Mouse (Mus musculus): ENCODE measurements around the gene Pram1. TPM values are rescaled to one million over a fixed set of nuclear protein-coding genes. Genes with fewer than 3 reads are reported as not detected.
"Not testable (repeated sequence)": the region's sequence is repeated elsewhere in the genome, so short reads cannot be mapped to it uniquely, and the experiment has no call there.

Pram1 gene
- under 1 TPM; 0.57 to 0.93 (median 0.91) TPM for polyA plus RNA-seq (2017; shearing (Covaris generic))

DNA sequence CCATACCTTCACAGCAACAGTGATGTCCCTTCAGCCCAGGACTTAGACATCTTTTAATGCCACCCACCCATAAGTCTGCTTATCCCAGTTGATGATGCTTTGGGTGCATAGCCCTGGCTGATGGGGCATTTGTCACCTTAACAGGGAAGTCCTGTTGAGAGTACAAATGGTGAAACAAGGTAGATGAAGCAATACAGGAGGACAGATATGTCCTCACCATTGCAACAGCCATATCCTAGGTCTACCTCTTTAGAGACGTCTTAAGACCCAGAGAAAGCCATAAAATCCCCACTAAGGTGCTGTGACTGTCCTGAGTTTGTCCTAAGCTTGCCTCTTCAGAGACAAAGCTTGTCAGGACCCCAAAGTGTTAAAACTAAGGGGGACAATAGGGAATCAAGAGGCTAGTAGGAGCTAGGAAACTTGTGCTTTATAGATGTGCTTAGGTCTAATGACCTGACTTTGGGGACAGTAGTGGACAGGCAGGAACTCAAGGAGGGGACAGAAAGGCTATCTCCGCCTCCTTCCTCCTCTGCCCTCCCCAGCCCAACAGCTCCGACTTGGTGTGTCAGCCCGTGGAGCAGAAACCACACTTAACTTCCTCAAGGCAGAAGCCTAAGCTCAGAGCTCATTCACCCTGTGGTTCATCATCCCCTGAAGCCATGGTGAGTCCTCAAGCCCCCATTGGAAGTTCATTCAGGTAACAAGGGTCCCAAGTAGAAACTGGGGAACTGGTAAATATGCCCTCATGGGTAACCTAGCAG lies at the start of gene Pram1:
Pram1 (plus strand) TSS at position 541 of the 761 bp plus-strand sequence.
- no peak for ATAC-seq

- no peak for ATAC-seq
Observed at GRCm38 (mm10) chr17:33597271-33597670, 40.6 kb upstream of the Pram1 start.

DNA sequence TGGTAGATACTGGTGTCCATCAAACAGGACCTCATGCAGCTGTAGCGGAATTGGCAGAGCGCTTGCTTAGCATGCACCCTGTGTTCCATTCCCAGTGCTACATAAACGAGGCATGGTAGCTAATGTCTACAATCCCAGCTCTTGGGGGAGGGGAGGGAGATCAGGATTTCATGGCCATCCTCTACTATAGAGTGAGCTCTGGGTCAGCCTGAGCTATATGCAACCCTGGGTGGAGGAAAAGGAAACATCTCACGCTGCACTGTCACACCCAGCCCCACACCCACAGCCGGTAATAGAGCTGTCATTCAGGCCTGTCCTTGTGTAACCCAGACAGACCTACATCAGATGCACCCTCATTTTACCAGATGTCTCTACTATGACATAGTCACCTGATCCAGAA lies 39.4 kb upstream of the Pram1 start:
- ATAC-seq: no peak

GRCm38 (mm10) chr17:33599836-33600475 lies 37.9 kb upstream of the Pram1 start:
- ATAC-seq: no peak

- no peak for ATAC-seq
Observed at GRCm38 (mm10) chr17:33600831-33601230, 37.0 kb upstream of the Pram1 start.

DNA sequence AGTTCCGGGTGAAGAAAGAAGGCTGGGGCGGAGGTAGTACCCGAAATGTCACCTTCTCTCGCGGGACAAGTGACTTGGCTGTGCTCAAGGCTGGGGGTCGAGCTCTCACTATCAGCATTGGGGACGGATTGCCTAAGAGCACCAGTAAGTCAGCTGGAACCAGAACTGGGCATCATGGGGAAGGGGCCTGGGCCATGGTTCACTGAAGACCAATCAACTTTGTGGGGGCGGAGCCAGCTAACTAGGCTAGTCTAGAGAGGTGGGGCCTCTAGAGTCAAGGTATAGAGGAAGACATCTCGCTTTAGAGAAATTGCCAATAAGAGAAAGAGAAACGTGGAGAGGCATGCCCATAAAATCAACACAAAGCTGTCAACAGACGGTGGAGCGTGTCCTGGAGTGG lies 35.9 kb upstream of the Pram1 start:
- no peak for ATAC-seq

DNA sequence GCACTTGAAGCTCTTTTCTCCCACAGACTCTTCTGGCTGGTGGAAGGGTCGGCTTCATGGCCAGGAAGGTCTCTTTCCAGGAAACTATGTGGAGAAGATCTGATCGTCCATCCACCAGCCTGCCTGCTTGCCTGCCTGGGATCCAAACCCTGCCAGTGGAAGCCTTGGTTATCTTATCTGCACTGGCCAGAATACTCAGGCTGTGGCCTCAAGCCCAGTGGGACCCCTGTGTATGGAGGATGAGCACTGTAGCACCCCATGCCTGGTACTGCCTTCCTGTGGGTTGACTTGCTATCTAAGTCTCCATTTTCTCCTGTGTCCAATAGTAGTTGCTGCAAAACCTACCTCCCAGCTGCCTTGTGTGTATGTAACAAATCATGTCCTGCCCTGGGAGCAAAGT lies 30.6 kb upstream of the Pram1 start:
- no peak for ATAC-seq

- ATAC-seq: no peak
Observed at GRCm38 (mm10) chr17:33610548-33610947, 27.3 kb upstream of the Pram1 start.

DNA sequence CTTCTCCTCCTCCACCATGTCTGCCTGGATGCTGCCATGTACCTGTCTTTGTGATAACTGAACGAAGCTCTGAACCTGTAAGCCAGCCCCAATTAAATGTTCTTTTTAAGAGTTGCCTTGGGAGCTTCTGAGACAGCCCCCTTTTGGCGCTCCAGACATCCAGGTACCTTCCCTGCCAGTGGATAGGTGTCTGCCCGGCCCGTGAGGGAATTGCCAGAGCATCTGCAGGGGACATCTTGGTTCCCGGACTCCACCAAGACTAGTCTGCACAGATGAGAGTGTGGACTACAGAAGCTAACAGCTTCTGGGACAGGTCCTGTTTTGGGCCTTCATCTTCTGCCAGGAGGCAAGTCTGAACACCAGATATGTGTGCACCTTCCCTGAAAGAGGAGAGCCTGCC lies 24.1 kb upstream of the Pram1 start:
- not testable (repeated sequence) for ATAC-seq

DNA sequence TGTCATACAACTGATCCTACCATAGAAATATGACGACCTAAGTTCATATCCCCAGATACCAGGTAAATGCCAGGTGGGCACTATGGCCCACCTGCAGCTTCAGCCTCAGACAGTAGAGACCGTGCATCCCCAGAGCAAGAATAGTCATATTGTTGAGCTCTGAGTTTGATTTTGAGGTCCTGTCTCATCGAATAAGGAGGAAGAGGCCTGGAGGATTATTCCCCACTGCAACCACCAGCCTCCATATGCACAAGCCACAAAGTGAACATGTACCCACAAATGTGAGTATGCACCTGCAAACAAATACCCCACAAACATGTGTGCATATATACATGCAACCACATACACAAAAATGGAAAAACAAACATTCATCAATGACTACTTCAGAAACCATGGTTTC lies 10.6 kb upstream of the Pram1 start:
- ATAC-seq: no peak

DNA sequence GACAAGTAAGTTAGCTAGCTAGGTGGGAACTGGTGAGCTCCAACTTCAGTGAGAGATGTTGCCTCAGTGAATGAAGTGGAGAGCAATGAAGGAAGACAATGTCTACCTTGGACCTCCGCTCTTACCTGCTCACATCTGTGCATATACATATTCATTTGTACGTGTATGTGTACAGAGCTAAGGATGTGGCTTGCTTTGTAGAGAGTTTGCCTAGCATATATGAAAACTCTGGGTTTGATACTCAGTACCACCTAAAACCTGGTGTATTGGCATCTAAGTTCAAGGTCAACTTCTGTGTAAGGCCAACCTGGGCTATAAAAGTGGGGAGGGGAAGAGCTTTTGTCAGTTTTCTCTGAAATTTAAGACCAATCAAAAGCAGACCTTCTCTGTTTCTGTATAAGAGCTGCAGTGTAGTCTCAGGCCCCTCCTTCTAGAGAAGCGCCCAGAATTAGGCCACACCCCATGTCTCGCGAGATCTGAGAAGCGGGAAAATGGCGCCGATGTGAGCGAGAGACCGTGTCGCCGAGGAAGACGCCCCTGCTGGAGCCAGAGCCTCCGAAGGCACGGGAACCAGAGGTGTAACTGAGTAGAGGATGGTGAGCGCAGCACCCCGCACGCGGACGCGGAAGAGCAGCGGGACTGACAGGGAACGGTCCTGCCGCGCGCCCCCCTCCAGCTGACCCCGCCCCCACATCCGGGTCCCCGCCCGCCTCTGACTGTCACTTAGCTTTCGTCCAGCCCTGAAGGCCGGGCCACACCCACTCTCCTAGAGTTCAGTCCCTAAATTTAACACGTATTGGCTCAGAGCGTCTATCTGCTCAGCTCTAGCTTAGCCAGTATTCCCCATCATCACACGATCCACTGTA lies 9.0 kb upstream of the Pram1 start, which contains the start of gene Zfp414:
Zfp414 (plus strand) TSS at position 470 of the 866 bp plus-strand sequence.
- ATAC-seq: peak; percentile 97

DNA sequence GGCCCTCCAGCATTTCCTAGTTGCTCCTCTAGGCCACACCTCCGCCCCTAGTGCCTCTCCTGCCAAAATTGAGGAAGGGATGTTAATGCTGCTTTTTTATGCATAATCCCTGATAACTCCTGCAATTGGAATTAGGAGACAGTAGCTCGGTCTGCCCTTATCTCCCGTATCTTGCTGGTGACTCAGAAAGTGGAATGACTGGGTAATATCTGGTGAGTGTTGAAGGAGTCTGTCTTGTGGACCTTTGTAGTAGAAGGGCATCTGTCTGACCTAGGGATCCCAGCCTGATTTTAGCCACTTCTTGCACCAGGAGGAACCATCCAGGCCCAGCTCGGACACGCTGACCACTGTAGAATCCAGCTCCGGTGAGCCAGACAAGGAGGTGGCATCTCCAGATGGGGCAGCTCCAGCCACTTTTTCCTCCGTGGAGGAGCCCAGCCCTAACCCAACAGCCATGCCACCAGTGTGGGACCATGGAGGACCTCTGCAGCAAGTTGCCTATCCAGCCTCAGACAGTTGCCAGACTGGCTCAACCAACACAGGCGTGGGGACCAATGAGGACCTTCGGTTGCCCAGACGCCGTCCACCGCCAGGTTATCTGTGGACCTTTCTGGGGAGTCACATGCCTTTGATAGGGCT lies 8.2 kb upstream of the Pram1 start:
- no peak for ATAC-seq

GRCm38 (mm10) chr17:33630171-33630895 lies 7.5 kb upstream of the Pram1 start:
- ATAC-seq: no peak

- ATAC-seq: no peak
Observed at GRCm38 (mm10) chr17:33631236-33631635, 6.6 kb upstream of the Pram1 start.

- no peak for ATAC-seq
Observed at GRCm38 (mm10) chr17:33631796-33632195, 6.1 kb upstream of the Pram1 start.

DNA sequence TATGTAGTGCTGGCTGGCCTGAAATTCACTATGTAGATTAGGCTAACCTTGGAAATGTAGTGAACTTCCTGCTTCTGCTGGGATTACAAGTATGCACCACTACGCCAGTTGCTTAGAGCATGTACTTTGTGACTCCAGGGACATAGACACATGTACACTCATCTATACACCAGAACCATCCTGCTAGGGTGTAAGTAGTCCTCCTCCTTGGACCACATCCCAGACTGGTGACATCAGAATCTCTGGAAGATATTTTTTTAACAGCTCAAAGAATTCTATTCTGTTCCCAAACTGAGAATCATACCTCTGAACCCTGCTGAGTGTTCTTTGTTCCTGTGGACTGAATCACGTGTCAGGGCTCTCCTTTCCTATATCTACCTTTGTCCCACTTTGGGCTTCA lies 818 bp upstream of the Pram1 start:
- no peak for ATAC-seq

DNA sequence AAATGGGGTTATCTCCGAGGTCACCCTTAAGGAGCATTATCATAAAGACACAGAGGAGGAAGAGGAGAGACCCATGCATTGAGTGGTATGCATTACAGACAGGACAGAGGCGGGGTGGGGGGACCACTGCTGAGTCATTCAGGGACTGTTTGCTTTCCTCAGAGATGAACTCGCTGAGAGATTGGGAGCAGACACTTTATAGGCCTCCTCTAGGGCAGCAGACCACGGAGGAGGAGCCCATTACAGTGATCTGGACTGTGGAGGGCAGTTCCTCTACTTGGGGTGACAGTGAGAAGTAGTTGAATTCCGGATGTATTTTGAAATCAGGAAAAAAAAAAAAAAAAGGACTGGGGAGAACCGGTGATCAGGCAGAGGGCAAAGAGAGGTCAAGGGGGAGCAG lies 1.9 kb downstream of the Pram1 start:
- no peak for ATAC-seq

GRCm38 (mm10) chr17:33644068-33644467 lies 6.2 kb downstream of the Pram1 start:
- no peak for ATAC-seq

DNA sequence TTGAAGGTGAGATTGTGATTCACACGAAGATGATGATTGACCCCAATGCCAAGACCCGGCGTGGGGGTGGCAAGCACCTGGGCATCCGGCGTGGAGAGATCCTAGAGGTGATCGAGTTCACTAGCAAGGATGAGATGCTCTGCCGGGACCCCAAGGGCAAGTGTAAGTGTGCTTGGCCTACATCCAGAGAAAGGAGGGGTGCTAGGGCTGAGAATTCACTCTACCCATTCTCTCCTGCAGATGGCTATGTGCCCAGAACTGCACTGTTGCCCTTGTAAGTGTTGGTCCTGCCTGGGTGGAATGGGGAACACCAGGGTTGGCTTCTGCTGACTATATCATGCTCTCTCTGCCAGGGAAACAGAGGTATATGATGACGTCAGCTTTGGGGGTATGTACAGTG lies 7.2 kb downstream of the Pram1 start:
- no peak for ATAC-seq

- no peak for ATAC-seq
Observed at GRCm38 (mm10) chr17:33649781-33650475, 12.1 kb downstream of the Pram1 start.

GRCm38 (mm10) chr17:33666813-33667212 lies 29.0 kb downstream of the Pram1 start:
- no peak for ATAC-seq

Data from inflammation-experienced regulatory T-cells, adult 6 months (primary cell).